Mouse (Mus musculus) heart, postnatal 4 days (tissue): ENCODE data around the gene Olfr1029. TPM values are rescaled to one million over a fixed set of nuclear protein-coding genes. Genes with fewer than 3 reads are reported as not detected.
"Not testable (repeated sequence)": the region's sequence is repeated elsewhere in the genome, so short reads cannot be mapped to it uniquely, and the experiment has no call there.

Source experiments
- DNase-seq: peaks from one replicate; pipeline ENCODE4 v3.0.0; 2021
- total RNA-seq, 2 experiments: library from RNA; stranded (reverse); gene quantifications; 2 replicates each; pipeline ENCODE4 v1.2.3; 2021

The Olfr1029 gene
- total RNA-seq = not detected

DNA sequence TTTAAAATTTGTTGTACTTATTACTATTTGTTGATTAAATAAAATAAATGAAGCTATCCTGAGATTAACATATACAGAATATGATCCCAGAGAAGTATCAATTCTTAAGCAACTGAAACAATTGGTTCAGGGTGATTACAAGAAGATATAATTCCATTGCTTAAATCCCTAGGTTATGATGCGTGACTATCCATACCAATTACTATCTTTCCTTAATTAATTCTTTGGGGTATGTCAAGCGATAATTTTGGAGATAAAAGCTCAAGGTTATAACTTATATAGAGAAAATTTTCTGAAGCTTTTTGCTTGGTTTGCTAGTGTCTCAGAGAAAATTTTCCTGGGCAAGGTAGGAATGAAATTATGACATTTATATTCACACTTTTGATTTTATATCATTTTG, at the start of gene Olfr1029:
Gene Olfr1029 (plus strand): TSS at position 301 of the 400 bp plus-strand sequence.
- no peak for DNase-seq

DNA sequence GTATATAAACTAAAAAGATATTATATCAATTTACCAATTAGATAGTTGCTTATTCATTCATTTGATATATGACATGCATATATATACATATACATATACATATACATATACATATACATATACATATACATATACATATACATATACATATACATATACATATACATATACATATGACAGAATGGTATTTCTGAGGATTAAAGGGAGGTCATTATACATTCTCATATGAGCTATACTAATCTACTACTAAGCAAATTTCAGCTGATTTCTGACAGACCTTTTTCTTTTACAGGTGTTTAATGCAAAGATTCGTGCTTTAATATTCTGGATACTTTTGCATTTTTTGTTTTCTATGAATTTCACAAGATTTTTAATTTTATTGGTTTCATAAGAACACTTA, 23.6 kb upstream of the Olfr1029 start, which contains the start of gene Olfr1028:
Gene Olfr1028 (plus strand): TSS at position 301 of the 400 bp plus-strand sequence.
- no peak for DNase-seq

DNA sequence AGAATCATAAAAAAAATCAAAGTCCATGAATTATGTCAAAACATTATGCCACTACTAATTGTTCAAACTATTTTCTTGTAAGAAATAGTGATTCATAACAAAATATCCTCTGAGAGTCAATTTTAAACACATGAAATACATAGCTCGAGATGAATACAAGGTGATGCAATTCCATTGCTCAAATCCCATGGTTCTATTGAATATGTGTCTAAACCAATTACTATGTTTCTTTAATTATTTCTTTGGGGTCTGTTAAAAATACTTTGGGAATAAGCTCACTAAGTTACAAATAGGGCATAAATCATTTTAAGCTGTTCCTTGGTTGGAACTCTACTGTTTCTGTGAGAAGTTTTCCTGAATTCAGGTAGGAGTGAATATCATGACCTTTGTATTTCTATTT, 5.3 kb downstream of the Olfr1029 start, which contains the start of gene Olfr1030:
Gene Olfr1030 (plus strand): TSS at position 301 of the 400 bp plus-strand sequence.
- no peak for DNase-seq

GRCm38 (mm10) chr2:85990004-85990403, 16.3 kb downstream of the Olfr1029 start, which contains the start of gene Olfr1031:
TSS of gene Olfr1031 (plus strand) at chr2:85990304.
- no peak for DNase-seq

- no peak for DNase-seq
Observed at GRCm38 (mm10) chr2:86005240-86005639, 31.5 kb downstream of the Olfr1029 start, which contains the start of gene Olfr1032. TSS of gene Olfr1032 (plus strand) at chr2:86005540.

DNA sequence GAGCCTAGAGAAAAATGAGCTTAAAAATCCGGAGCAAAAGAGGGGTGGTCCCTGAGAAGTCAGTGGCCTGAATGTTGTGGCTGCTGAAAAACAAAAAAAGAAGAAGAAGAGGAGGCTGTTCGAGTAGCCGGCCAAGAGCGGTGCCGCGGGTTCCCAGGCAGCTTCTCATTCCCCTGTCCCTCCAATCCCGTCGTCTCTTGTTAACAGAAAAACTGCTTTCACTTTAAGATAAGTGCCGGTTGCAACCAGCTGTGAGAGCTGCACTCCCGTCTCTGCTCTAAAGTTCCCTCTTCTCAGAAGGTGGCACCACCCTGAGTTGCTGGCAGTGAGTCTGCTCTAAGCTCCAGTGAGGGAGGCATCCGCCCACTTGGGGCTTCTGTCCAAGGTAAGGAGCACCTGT, 46.7 kb downstream of the Olfr1029 start, which contains the start of gene Olfr1033:
Gene Olfr1033 (plus strand): TSS at position 228 of the 400 bp plus-strand sequence.
- peak; percentile 22 for DNase-seq

DNA sequence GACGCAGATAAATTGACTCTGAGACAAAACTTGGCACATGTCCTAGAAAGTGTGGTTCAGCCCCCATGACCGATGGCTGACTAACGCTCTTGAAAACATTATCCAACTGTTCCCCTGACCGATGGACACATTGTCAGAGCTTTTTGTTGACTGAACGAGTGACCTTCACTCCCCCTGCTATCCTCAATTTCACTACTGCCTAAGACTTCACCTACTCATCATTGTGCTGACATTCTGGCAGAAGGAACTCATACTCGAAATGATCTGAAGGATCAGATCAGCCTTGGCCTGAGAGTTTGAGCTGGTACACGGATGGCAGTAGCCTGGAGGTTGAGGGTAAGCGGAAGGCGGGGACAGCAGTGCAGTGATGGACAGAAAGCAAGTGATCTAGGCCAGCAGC, 47.8 kb downstream of the Olfr1029 start:
- DNase-seq = not testable (repeated sequence)

Other genes with a start within 250 kb of the Olfr1029 start
- gene Olfr1012, start 211.1 kb upstream of the Olfr1029 start, total RNA-seq = not detected
- not detected for gene Olfr1013, start 206.8 kb upstream of the Olfr1029 start, total RNA-seq
- gene Olfr1014, start 201.2 kb upstream of the Olfr1029 start, total RNA-seq = not detected
- gene Olfr1015, start 191.9 kb upstream of the Olfr1029 start, total RNA-seq = not detected
- not detected for gene Olfr1016, start 171.4 kb upstream of the Olfr1029 start, total RNA-seq
- gene Olfr1018, start 155.4 kb upstream of the Olfr1029 start, total RNA-seq = not detected
- not detected for gene Olfr1019, start 128.4 kb upstream of the Olfr1029 start, total RNA-seq
- not detected for gene Olfr1020, start 126.9 kb upstream of the Olfr1029 start, total RNA-seq
- gene Olfr1022, start 105.3 kb upstream of the Olfr1029 start, total RNA-seq = not detected
- gene Olfr1023, start 88.3 kb upstream of the Olfr1029 start, total RNA-seq = not detected
- not detected for gene Olfr1024, start 68.8 kb upstream of the Olfr1029 start, total RNA-seq
- gene Olfr1025-ps1, start 58.7 kb upstream of the Olfr1029 start, total RNA-seq = not detected
- not detected for gene Olfr1026, start 52.3 kb upstream of the Olfr1029 start, total RNA-seq
- gene Olfr1028, start 23.5 kb upstream of the Olfr1029 start, total RNA-seq = not detected
- not detected for gene Olfr1030, start 5.4 kb downstream of the Olfr1029 start, total RNA-seq
- not detected for gene Olfr1031, start 16.4 kb downstream of the Olfr1029 start, total RNA-seq
- gene Olfr1032, start 31.6 kb downstream of the Olfr1029 start, total RNA-seq = not detected
- 1 to 10 TPM in 1 of 2 experiments, under 1 TPM in 1; 0.43 to 1.1 TPM for gene Olfr1033, start 46.7 kb downstream of the Olfr1029 start, total RNA-seq
- under 1 TPM in 1 of 2 experiments, not detected in 1; 0.07 TPM for gene Olfr1034, start 72.0 kb downstream of the Olfr1029 start, total RNA-seq
- gene Olfr1036, start 100.1 kb downstream of the Olfr1029 start, total RNA-seq = not detected
- not detected for gene Olfr1037, start 113.5 kb downstream of the Olfr1029 start, total RNA-seq
- gene Olfr1039, start 162.0 kb downstream of the Olfr1029 start, total RNA-seq = not detected
- not detected for gene Olfr1040, start 172.8 kb downstream of the Olfr1029 start, total RNA-seq
- gene Olfr1042, start 187.9 kb downstream of the Olfr1029 start, total RNA-seq = not detected
- gene Olfr1043, start 193.6 kb downstream of the Olfr1029 start, total RNA-seq = not detected
- gene Olfr1044, start 203.9 kb downstream of the Olfr1029 start, total RNA-seq = not detected
- gene Olfr52, start 211.8 kb downstream of the Olfr1029 start, total RNA-seq = not detected
- gene Olfr1045, start 229.1 kb downstream of the Olfr1029 start, total RNA-seq = not detected
- not detected for gene Olfr1046, start 245.4 kb downstream of the Olfr1029 start, total RNA-seq